Mouse (Mus musculus): ENCODE results near the gene Carmil2. TPM values are rescaled to one million over a fixed set of nuclear protein-coding genes. Genes with fewer than 3 reads are reported as not detected.

Carmil2 gene
- total and polyA plus RNA-seq, 2 experiments from 2014 or later = 5.6 to 28.0 TPM

GRCm38 (mm10) chr8:105694051-105694799 lies 8.2 kb downstream of the Carmil2 start:
- H3K9me3 ChIP-seq (ENCODE audit: low read length) = no peaks in the 10 kb centered on the region
- TF ChIP-seq CTCF (IDR thresholded peaks at IDR 0.05; ENCODE audit: low read depth) = peak; percentile 57
- H3K4me1 ChIP-seq (ENCODE audit: insufficient read depth) = peaks cover 5% of the 10 kb centered on the region; the same call in 1 of the 2 replicates
- H3K9ac ChIP-seq = peak overlapping the region; percentile 81
- ATAC-seq (peak; percentile 78), DNase-seq (peak; percentile 65)
- peak overlapping the region; percentile 71 for H3K4me3 ChIP-seq (ENCODE audit: low read depth, low read length)
- peak overlapping the region; percentile 85 for H3K27ac ChIP-seq (ENCODE audit: low read depth, low read length)
- peaks cover 36% of the 10 kb centered on the region for H3K36me3 ChIP-seq (ENCODE audit: insufficient read depth)
- H3K4me2 ChIP-seq (ENCODE audit: low read depth) = peak overlapping the region; percentile 83
- H3K27me3 ChIP-seq (ENCODE audit: insufficient read depth, low read length) = no peaks in the 10 kb centered on the region
- WGBS = 7% methylated on average over 40 of the region's 40 CpGs

GRCm38 (mm10) chr8:105695080-105695780 lies 9.2 kb downstream of the Carmil2 start:
- H3K27ac ChIP-seq (ENCODE audit: low read depth, low read length) = no peak overlapping the region
- WGBS = 79% methylated on average over 30 of the region's 30 CpGs
- peaks cover 36% of the 10 kb centered on the region for H3K36me3 ChIP-seq (ENCODE audit: insufficient read depth)
- peak overlapping the region; percentile 83 for H3K4me2 ChIP-seq (ENCODE audit: low read depth)
- H3K27me3 ChIP-seq (ENCODE audit: insufficient read depth, low read length) = no peaks in the 10 kb centered on the region
- peak overlapping the region; percentile 81 for H3K9ac ChIP-seq
- no peak for TF ChIP-seq CTCF (IDR thresholded peaks at IDR 0.05; ENCODE audit: low read depth)
- H3K9me3 ChIP-seq (ENCODE audit: low read length) = no peaks in the 10 kb centered on the region
- peaks cover 10% of the 10 kb centered on the region for H3K4me1 ChIP-seq (ENCODE audit: insufficient read depth)
- H3K4me3 ChIP-seq (ENCODE audit: low read depth, low read length) = peak overlapping the region; percentile 71
- no peak for DNase-seq
- ATAC-seq = no peak

- no peak overlapping the region for H3K9ac ChIP-seq
- TF ChIP-seq CTCF (IDR thresholded peaks at IDR 0.05; ENCODE audit: low read depth) = no peak
- 94% methylated on average over 17 of the region's 17 CpGs for WGBS
- H3K36me3 ChIP-seq (ENCODE audit: insufficient read depth) = peaks cover 36% of the 10 kb centered on the region
- H3K27me3 ChIP-seq (ENCODE audit: insufficient read depth, low read length) = no peaks in the 10 kb centered on the region
- no peak for DNase-seq
- no peak overlapping the region for H3K4me3 ChIP-seq (ENCODE audit: low read depth, low read length)
- H3K9me3 ChIP-seq (ENCODE audit: low read length) = no peaks in the 10 kb centered on the region
- peaks cover 13% of the 10 kb centered on the region for H3K4me1 ChIP-seq (ENCODE audit: insufficient read depth)
- no peak overlapping the region for H3K4me2 ChIP-seq (ENCODE audit: low read depth)
- ATAC-seq = no peak
- H3K27ac ChIP-seq (ENCODE audit: low read depth, low read length) = no peak overlapping the region
These were observed 11.2 kb downstream of the Carmil2 start for GRCm38 (mm10) chr8:105697196-105697780.

GRCm38 (mm10) chr8:105698734-105699133 lies 12.7 kb downstream of the Carmil2 start:
- Histone ChIP-seq H3K9ac (no peak overlapping the region), H3K4me1 (ENCODE audit: insufficient read depth) (peaks cover 15% of the 10 kb centered on the region), H3K4me2 (ENCODE audit: low read depth) (no peak overlapping the region), H3K27ac (ENCODE audit: low read depth, low read length) (no peak overlapping the region), H3K4me3 (ENCODE audit: low read depth, low read length) (no peak overlapping the region), H3K9me3 (ENCODE audit: low read length) (no peaks in the 10 kb centered on the region), H3K36me3 (ENCODE audit: insufficient read depth) (peaks cover 40% of the 10 kb centered on the region), H3K27me3 (ENCODE audit: insufficient read depth, low read length) (no peaks in the 10 kb centered on the region)
- DNase-seq (no peak), ATAC-seq (no peak)
- WGBS = 93% methylated on average over 5 of the region's 5 CpGs
- no peak for TF ChIP-seq CTCF (IDR thresholded peaks at IDR 0.05; ENCODE audit: low read depth)

- Histone ChIP-seq H3K4me2 (ENCODE audit: low read depth) (peak overlapping the region; percentile 81), H3K9ac (peak overlapping the region; percentile 62), H3K4me3 (ENCODE audit: low read depth, low read length) (peak overlapping the region; percentile 73), H3K36me3 (ENCODE audit: insufficient read depth) (peaks cover 48% of the 10 kb centered on the region), H3K27me3 (ENCODE audit: insufficient read depth, low read length) (no peaks in the 10 kb centered on the region), H3K9me3 (ENCODE audit: low read length) (no peaks in the 10 kb centered on the region), H3K4me1 (ENCODE audit: insufficient read depth) (peaks cover 15% of the 10 kb centered on the region), H3K27ac (ENCODE audit: low read depth, low read length) (no peak overlapping the region)
- ATAC-seq = no peak
- DNase-seq = no peak
- WGBS = 89% methylated on average over 11 of the region's 11 CpGs
- TF ChIP-seq CTCF (IDR thresholded peaks at IDR 0.05; ENCODE audit: low read depth) = no peak
These were observed 13.6 kb downstream of the Carmil2 start for GRCm38 (mm10) chr8:105699488-105700215.

GRCm38 (mm10) chr8:105700566-105700965 lies 14.5 kb downstream of the Carmil2 start:
- 2% methylated on average over 21 of the region's 21 CpGs for WGBS
- H3K4me3 ChIP-seq (ENCODE audit: low read depth, low read length) = peak overlapping the region; percentile 73
- peaks cover 10% of the 10 kb centered on the region for H3K4me1 ChIP-seq (ENCODE audit: insufficient read depth)
- no peaks in the 10 kb centered on the region for H3K27me3 ChIP-seq (ENCODE audit: insufficient read depth, low read length)
- DNase-seq (no peak), ATAC-seq (peak; percentile 32)
- H3K27ac ChIP-seq (ENCODE audit: low read depth, low read length) = peak overlapping the region; percentile 94; the same call in 1 of the 2 replicates
- peak overlapping the region; percentile 81 for H3K4me2 ChIP-seq (ENCODE audit: low read depth)
- no peak for TF ChIP-seq CTCF (IDR thresholded peaks at IDR 0.05; ENCODE audit: low read depth)
- H3K36me3 ChIP-seq (ENCODE audit: insufficient read depth) = peaks cover 43% of the 10 kb centered on the region
- H3K9me3 ChIP-seq (ENCODE audit: low read length) = no peaks in the 10 kb centered on the region
- peak overlapping the region; percentile 62 for H3K9ac ChIP-seq

Data from forebrain, postnatal 0 days (tissue).